Mouse (Mus musculus): ENCODE data around the gene Frmd4a. TPM values are rescaled to one million over a fixed set of nuclear protein-coding genes. Genes with fewer than 3 reads are reported as not detected.
A peak's percentile ranks its signal among the peaks of the same experiment; 100 is the strongest.

Gene Frmd4a
- polyA plus RNA-seq, 1 experiment from 2014 or later = 33.0 TPM

- no peak for DNase-seq (ENCODE audit: extremely low spot score, low spot score)
- Histone ChIP-seq H3K27me3 (ENCODE audit: poor library complexity, severe bottlenecking) (no peaks in the 10 kb centered on the region), H3K27ac (no peak overlapping the region), H3K4me3 (no peak overlapping the region), H3K4me1 (peaks cover 17% of the 10 kb centered on the region), H3K36me3 (replicated peaks) (no peaks in the 10 kb centered on the region), H3K9me3 (no peaks in the 10 kb centered on the region)
- 65% methylated on average over 7 of the region's 7 CpGs for WGBS
Measured at GRCm38 (mm10) chr2:4071831-4072230, 54.3 kb downstream of the Frmd4a start.

- peaks cover 11% of the 10 kb centered on the region for H3K4me1 ChIP-seq
- no peak for DNase-seq (ENCODE audit: extremely low spot score, low spot score)
- no peak overlapping the region for H3K4me3 ChIP-seq
- peaks cover 4% of the 10 kb centered on the region; the same call in 1 of the 2 replicates for H3K9me3 ChIP-seq
- H3K27me3 ChIP-seq (ENCODE audit: poor library complexity, severe bottlenecking) = 0 out of 2 replicates have a peak, but pooled peaks cover 8% of the 10 kb centered on the region
- 75% methylated on average over 6 of the region's 6 CpGs for WGBS
- H3K36me3 ChIP-seq (replicated peaks) = no peaks in the 10 kb centered on the region
- H3K27ac ChIP-seq = no peak overlapping the region
Measured at GRCm38 (mm10) chr2:4083877-4084276, 66.4 kb downstream of the Frmd4a start.

- Histone ChIP-seq H3K9me3 (no peaks in the 10 kb centered on the region), H3K27me3 (ENCODE audit: poor library complexity, severe bottlenecking) (peaks cover 62% of the 10 kb centered on the region), H3K4me1 (peaks cover 23% of the 10 kb centered on the region), H3K27ac (no peak overlapping the region), H3K4me3 (no peak overlapping the region), H3K36me3 (replicated peaks) (no peaks in the 10 kb centered on the region)
- no peak for DNase-seq (ENCODE audit: extremely low spot score, low spot score)
- WGBS = 83% methylated on average over 1 of the region's 1 CpGs
Measured at GRCm38 (mm10) chr2:4097601-4098000, 80.1 kb downstream of the Frmd4a start.

- no peak overlapping the region for H3K4me3 ChIP-seq
- H3K27me3 ChIP-seq (ENCODE audit: poor library complexity, severe bottlenecking) = peaks cover 68% of the 10 kb centered on the region
- peak; percentile 55 for DNase-seq (ENCODE audit: extremely low spot score, low spot score)
- H3K9me3 ChIP-seq = no peaks in the 10 kb centered on the region
- H3K36me3 ChIP-seq (replicated peaks) = no peaks in the 10 kb centered on the region
- no peak overlapping the region for H3K27ac ChIP-seq
- WGBS = 42% methylated on average over 8 of the region's 8 CpGs
- peaks cover 23% of the 10 kb centered on the region for H3K4me1 ChIP-seq
Measured at GRCm38 (mm10) chr2:4098948-4099776, 81.6 kb downstream of the Frmd4a start.

GRCm38 (mm10) chr2:4099777-4100104 is 82.2 kb downstream of the Frmd4a start:
- H3K27ac ChIP-seq = no peak overlapping the region
- DNase-seq (ENCODE audit: extremely low spot score, low spot score) = no peak
- H3K36me3 ChIP-seq (replicated peaks) = no peaks in the 10 kb centered on the region
- no peak overlapping the region for H3K4me3 ChIP-seq
- peaks cover 64% of the 10 kb centered on the region for H3K27me3 ChIP-seq (ENCODE audit: poor library complexity, severe bottlenecking)
- H3K4me1 ChIP-seq = peaks cover 23% of the 10 kb centered on the region
- H3K9me3 ChIP-seq = no peaks in the 10 kb centered on the region

- no peak for DNase-seq (ENCODE audit: extremely low spot score, low spot score)
- peaks cover 23% of the 10 kb centered on the region for H3K4me1 ChIP-seq
- 74% methylated on average over 2 of the region's 2 CpGs for WGBS
- no peak overlapping the region for H3K4me3 ChIP-seq
- H3K27me3 ChIP-seq (ENCODE audit: poor library complexity, severe bottlenecking) = peaks cover 58% of the 10 kb centered on the region
- no peaks in the 10 kb centered on the region for H3K36me3 ChIP-seq (replicated peaks)
- no peaks in the 10 kb centered on the region for H3K9me3 ChIP-seq
- no peak overlapping the region for H3K27ac ChIP-seq
Measured at GRCm38 (mm10) chr2:4101370-4101769, 83.9 kb downstream of the Frmd4a start.

- no peaks in the 10 kb centered on the region for H3K9me3 ChIP-seq
- no peak overlapping the region for H3K4me3 ChIP-seq
- DNase-seq (ENCODE audit: extremely low spot score, low spot score) = no peak
- H3K27ac ChIP-seq = no peak overlapping the region
- no peaks in the 10 kb centered on the region for H3K27me3 ChIP-seq (ENCODE audit: poor library complexity, severe bottlenecking)
- H3K36me3 ChIP-seq (replicated peaks) = no peaks in the 10 kb centered on the region
- H3K4me1 ChIP-seq = peaks cover 16% of the 10 kb centered on the region
- WGBS = 83% methylated on average over 7 of the region's 7 CpGs
Measured at GRCm38 (mm10) chr2:4113303-4113920, 95.9 kb downstream of the Frmd4a start.

GRCm38 (mm10) chr2:4119678-4120458 is 102.4 kb downstream of the Frmd4a start:
- peak; percentile 20 for DNase-seq (ENCODE audit: extremely low spot score, low spot score)
- H3K4me1 ChIP-seq = peaks cover 23% of the 10 kb centered on the region
- no peaks in the 10 kb centered on the region for H3K27me3 ChIP-seq (ENCODE audit: poor library complexity, severe bottlenecking)
- no peaks in the 10 kb centered on the region for H3K9me3 ChIP-seq
- H3K4me3 ChIP-seq = no peak overlapping the region
- H3K36me3 ChIP-seq (replicated peaks) = no peaks in the 10 kb centered on the region
- WGBS = 61% methylated on average over 9 of the region's 9 CpGs
- peak overlapping the region; percentile 11; the same call in 1 of the 2 replicates for H3K27ac ChIP-seq

- H3K4me1 ChIP-seq = peaks cover 9% of the 10 kb centered on the region; the same call in 1 of the 2 replicates
- no peaks in the 10 kb centered on the region for H3K9me3 ChIP-seq
- no peak for DNase-seq (ENCODE audit: extremely low spot score, low spot score)
- no peak overlapping the region for H3K4me3 ChIP-seq
- no peaks in the 10 kb centered on the region for H3K36me3 ChIP-seq (replicated peaks)
- H3K27me3 ChIP-seq (ENCODE audit: poor library complexity, severe bottlenecking) = no peaks in the 10 kb centered on the region
- H3K27ac ChIP-seq = no peak overlapping the region
- 90% methylated on average over 4 of the region's 4 CpGs for WGBS
Measured at GRCm38 (mm10) chr2:4131216-4131615, 113.7 kb downstream of the Frmd4a start.

GRCm38 (mm10) chr2:4137493-4137892 is 120.0 kb downstream of the Frmd4a start:
- H3K27me3 ChIP-seq (ENCODE audit: poor library complexity, severe bottlenecking) = no peaks in the 10 kb centered on the region
- no peaks in the 10 kb centered on the region for H3K36me3 ChIP-seq (replicated peaks)
- DNase-seq (ENCODE audit: extremely low spot score, low spot score) = no peak
- H3K4me3 ChIP-seq = no peak overlapping the region
- H3K27ac ChIP-seq = no peak overlapping the region
- H3K9me3 ChIP-seq = no peaks in the 10 kb centered on the region
- WGBS = 88% methylated on average over 3 of the region's 3 CpGs
- peaks cover 20% of the 10 kb centered on the region for H3K4me1 ChIP-seq

- H3K4me1 ChIP-seq = peaks cover 21% of the 10 kb centered on the region
- H3K9me3 ChIP-seq = no peaks in the 10 kb centered on the region
- H3K4me3 ChIP-seq = no peak overlapping the region
- H3K27ac ChIP-seq = peak overlapping the region; percentile 48; the same call in 1 of the 2 replicates
- no peaks in the 10 kb centered on the region for H3K27me3 ChIP-seq (ENCODE audit: poor library complexity, severe bottlenecking)
- 49% methylated on average over 4 of the region's 4 CpGs for WGBS
- H3K36me3 ChIP-seq (replicated peaks) = no peaks in the 10 kb centered on the region
- peak; percentile 17 for DNase-seq (ENCODE audit: extremely low spot score, low spot score)
Measured at GRCm38 (mm10) chr2:4142221-4142950, 124.9 kb downstream of the Frmd4a start.

GRCm38 (mm10) chr2:4144424-4144823 is 126.9 kb downstream of the Frmd4a start:
- H3K36me3 ChIP-seq (replicated peaks) = no peaks in the 10 kb centered on the region
- H3K27ac ChIP-seq = no peak overlapping the region
- H3K4me1 ChIP-seq = peaks cover 17% of the 10 kb centered on the region
- 84% methylated on average over 4 of the region's 4 CpGs for WGBS
- H3K9me3 ChIP-seq = no peaks in the 10 kb centered on the region
- H3K4me3 ChIP-seq = no peak overlapping the region
- peaks cover 2% of the 10 kb centered on the region; the same call in 1 of the 2 replicates for H3K27me3 ChIP-seq (ENCODE audit: poor library complexity, severe bottlenecking)
- no peak for DNase-seq (ENCODE audit: extremely low spot score, low spot score)

All from forebrain, embryonic 10.5 days (tissue).